Mouse (Mus musculus): ENCODE results near the gene Myo1b.
A peak's percentile ranks its signal among the peaks of the same experiment; 100 is the strongest.

Gene Myo1b

GRCm38 (mm10) chr1:51798011-51798471, 117.8 kb downstream of the Myo1b start:
- DNase-seq (ENCODE audit: extremely low read depth, low read depth, low spot score) = no peak

GRCm38 (mm10) chr1:51795586-51796309, 120.1 kb downstream of the Myo1b start:
- no peak for DNase-seq (ENCODE audit: extremely low read depth, low read depth, low spot score)

GRCm38 (mm10) chr1:51789269-51789668, 126.6 kb downstream of the Myo1b start:
- no peak for DNase-seq (ENCODE audit: extremely low read depth, low read depth, low spot score)

DNA sequence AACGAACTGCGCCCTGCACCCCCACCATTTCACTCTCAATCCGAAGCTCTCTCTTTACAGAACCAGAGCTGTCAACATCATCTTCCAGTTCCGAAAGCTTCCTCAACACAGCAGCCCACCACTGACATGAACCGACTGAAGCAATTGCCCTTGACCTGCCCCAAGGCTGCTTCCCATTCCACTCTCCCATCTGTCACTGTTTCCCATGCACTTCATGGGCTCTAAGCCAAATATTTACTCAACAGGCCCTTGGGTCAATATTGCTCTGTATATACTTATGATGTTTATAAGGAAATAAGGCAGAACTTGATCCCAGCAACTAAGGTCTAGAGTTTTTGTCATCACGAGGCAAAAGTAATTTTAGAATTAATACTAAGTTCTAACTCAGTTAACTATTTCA, 133.8 kb downstream of the Myo1b start:
- DNase-seq (ENCODE audit: extremely low read depth, low read depth, low spot score) = no peak

DNA sequence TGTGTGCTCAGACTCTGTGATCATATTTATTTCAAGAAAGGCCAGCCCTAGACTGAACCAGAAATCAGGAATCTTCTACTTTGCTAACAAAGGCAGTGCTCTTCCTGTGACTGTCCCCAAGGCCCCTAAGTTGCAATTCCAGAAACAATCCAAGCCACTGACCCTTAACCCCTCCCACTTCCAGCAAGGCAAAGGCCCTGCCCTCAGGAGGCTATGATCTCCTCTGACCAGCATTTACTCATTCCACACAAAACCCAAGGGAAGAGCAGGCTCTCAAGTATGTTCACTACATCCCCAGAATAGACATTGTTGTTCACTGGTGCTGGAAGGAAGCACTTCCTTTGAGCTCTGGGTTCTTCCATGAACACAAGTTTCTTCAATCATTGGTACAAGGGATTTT, 135.5 kb downstream of the Myo1b start:
- no peak for DNase-seq (ENCODE audit: extremely low read depth, low read depth, low spot score)

DNA sequence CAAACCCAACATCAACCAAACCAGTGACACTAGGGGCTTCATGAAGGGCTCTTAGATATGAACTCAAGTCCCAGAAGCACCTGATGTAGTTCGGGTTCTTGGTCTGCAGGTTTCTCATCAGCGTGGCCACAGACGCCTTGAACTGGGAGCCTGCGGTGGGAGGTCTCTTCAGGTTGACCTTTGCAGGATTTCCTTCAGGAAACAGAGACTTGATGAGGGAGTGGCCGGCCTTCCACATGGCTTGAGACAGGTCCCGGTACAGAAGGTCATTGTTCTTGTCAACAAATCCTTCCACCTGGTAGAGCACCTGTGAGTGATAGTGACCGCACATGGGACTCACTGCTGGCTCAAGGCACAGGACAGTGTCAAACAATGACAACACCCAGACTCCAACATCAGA, 137.6 kb downstream of the Myo1b start:
- DNase-seq (ENCODE audit: extremely low read depth, low read depth, low spot score) = no peak

DNA sequence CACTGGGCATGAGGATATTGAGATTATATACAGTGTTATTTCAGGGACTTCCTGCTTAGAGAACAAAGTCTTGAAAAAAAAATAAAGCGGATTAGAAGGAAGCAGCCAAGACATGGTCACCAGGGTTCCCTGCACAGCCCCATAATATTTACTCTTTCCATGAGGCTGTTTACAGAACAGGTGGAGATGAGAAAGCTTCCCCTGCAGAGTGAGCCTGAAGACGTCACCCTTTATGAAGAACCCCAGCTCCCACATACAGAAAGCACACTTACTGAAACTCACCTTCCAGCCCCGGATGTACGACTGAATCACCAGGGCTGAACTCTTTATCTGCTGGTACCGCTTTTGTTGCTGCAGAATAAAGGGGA, 145.4 kb downstream of the Myo1b start:
- DNase-seq (ENCODE audit: extremely low read depth, low read depth, low spot score) = no peak

GRCm38 (mm10) chr1:51769815-51770503, 145.9 kb downstream of the Myo1b start:
- no peak for DNase-seq (ENCODE audit: extremely low read depth, low read depth, low spot score)

DNA sequence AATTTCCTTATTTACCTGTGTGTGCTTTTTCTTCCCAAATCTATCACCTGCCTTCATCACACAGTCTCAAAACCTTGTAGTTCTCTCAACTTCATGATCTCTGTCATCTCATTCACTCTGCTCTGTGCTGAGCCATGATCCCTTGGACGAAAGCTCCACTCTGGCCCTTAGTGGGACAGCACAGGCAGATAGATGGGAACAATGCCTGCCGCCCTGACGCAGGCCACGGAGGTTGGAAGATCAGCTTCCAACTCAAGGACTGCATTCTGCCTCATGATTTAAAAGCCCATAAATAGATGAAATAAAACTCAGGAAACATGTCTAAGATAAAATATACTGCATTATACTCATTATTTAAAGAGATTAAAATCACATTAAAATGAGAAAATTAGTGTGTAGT, 149.6 kb downstream of the Myo1b start:
- no peak for DNase-seq (ENCODE audit: extremely low read depth, low read depth, low spot score)

DNA sequence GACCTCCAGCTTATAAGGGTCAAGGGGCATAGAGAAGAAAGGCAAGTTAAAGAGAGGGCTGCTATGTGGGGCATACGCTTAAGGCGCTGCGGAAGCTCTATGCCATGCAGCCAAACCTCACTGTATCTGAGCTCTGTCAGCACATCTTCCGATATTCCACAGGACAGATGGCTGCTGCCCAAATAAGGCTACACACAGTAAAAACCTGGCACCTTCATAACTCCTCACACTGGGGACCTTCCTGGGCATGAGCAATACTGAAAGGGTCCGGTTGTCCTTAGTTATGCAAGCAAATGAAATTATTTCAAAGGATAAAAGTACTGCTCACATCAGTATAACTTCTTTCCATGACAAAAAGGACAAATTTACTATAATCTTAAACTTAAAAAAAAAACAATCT, 150.7 kb downstream of the Myo1b start:
- no peak for DNase-seq (ENCODE audit: extremely low read depth, low read depth, low spot score)

GRCm38 (mm10) chr1:51759657-51760056, 156.2 kb downstream of the Myo1b start:
- peak; percentile 76 for DNase-seq (ENCODE audit: extremely low read depth, low read depth, low spot score)

GRCm38 (mm10) chr1:51758326-51759109, 157.4 kb downstream of the Myo1b start:
- DNase-seq (ENCODE audit: extremely low read depth, low read depth, low spot score) = no peak

GRCm38 (mm10) chr1:51753621-51754020, 162.2 kb downstream of the Myo1b start:
- DNase-seq (ENCODE audit: extremely low read depth, low read depth, low spot score) = no peak

DNA sequence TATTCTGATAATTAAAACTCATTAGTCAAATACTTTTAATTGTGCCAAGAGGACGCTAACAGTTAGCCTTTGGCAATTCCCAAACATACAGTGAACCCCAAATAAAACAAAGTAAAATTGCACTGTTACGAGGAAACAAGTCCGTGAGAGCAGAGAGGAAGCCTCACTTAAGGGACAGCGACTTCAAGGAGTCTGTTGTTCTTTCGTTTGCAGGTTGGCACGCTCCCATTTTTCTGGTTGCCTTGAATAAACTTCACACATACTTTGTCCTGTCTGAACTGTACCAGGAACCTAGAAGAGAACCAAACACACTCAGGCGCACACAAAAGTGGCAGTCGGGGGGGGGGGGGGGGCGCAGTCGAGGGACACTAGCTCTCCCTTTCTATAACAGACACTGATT, 164.9 kb downstream of the Myo1b start:
- no peak for DNase-seq (ENCODE audit: extremely low read depth, low read depth, low spot score)

DNA sequence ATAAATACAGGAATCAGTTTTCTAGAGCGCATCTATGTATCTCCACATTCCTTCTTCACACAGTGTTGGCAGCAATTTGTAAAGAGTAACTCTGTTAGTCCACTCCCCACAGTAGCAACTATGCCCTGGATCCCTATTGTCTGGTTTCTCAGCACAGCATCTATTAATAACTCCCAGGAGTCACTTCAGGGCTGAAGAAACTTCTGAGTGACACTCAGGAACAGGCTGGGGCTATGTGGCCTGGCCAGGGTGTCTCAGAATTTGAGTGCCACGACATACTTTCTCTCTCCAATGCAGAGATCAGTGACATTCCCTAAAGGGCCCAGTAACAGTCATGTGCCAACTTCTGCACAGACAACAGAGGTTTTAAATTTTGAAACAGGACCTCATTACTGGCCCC, 167.6 kb downstream of the Myo1b start:
- no peak for DNase-seq (ENCODE audit: extremely low read depth, low read depth, low spot score)

DNA sequence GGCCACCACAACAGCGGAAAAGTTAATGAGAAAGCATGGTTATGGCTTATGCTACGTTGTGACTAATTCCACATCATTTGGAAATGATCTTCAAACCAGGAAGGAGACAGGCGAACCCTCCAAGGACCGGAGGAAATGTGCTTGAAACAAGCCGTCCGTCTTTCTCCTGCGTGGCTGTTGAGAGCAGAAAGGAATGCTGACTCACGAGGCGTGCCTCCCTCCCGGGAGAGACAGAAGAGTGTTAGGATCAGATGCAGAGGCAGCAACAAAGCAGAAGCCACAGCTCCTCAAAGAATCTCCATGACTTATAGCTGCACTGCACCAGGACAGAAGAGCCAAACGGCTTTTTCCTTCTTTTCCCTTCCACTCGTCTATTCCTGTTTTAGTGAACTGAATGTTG, 168.4 kb downstream of the Myo1b start:
- DNase-seq (ENCODE audit: extremely low read depth, low read depth, low spot score) = no peak

- DNase-seq (ENCODE audit: extremely low read depth, low read depth, low spot score) = no peak
Observed at GRCm38 (mm10) chr1:51746711-51747240, 169.1 kb downstream of the Myo1b start.

DNA sequence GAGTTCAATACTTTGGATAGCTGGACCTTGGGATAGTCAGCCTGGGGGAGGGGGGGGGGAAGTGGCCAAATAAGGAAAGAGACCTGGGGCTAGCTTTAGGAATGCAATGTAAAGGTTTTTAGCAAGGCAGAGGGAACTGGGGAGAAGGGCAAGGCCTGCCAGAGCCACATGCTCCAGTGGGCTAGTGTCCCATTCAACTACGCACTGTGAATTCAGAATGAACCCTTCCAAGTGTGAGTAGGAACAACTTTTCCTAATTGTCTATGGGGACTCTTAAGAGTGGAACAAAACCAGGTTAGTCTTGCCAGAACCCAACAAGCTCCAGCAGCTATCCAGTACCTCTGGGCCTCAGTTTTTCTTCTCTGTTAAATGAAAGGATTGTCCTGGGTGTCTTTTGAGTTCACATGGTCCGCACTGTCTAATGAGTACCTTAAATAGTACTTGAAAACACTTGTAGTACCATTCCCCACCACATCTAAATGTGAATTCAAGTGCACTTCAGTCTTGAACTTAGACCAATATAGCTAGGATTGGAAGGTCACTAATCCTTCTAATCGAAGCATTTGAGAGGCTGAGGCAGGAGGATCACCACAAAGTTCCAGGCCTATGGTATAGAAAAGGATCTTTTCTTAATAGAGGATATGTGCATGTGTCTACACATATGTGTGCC, 172.0 kb downstream of the Myo1b start:
- no peak for DNase-seq (ENCODE audit: extremely low read depth, low read depth, low spot score)

DNA sequence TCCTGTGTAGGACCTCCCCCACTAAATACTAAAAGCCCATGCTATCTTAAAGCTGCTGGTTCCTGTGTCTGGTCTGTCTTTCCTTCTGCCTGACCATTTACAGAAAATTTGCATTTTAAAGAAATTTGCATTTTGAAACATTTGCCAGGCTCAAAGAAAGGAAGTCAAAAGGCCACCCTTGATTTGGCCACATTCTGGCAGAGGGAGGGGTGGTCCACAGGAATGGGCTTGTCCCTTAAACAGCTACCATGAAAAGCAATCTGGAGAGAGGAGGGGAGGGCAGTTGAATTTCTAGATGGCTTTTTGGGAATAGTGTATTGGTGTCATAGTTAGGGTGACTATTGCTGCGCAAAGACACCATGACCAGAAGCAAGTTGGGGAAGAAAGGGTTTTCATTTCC, 173.3 kb downstream of the Myo1b start:
- no peak for DNase-seq (ENCODE audit: extremely low read depth, low read depth, low spot score)

GRCm38 (mm10) chr1:51740626-51741231, 175.1 kb downstream of the Myo1b start:
- DNase-seq (ENCODE audit: extremely low read depth, low read depth, low spot score) = no peak
